In the genomic region with DNA sequence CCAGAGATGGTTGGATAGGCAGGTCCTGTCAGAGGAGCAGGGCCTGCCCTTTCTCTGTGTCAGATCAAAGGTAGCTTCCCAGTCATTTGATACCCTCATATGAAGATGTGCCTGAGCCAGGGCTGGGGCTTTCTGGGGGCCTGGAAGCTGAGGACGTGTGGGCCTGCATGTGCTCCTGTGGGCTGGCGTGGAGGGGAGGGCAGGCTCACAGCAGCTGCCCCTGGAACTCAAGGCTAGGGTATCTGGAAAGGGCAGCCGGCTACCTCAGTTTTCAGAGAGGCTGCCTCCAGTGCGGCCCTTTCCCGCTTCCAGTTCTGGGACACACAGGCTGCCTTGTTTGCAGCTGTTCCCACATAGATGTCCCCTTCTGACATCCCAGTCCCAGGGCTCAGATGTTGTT, we compare ENCODE assay signal across 18 mouse cellular contexts.
DNase-seq lines count a peak whose midpoint lies in the region; ATAC-seq and TF ChIP-seq lines count a peak whose summit lies in the region.
"Had no signal": no experiment of that assay in that cellular context is flagged by ENCODE, and none has a peak within 500 bp of the region (broad histone marks: within the 10 kb centered on the region; RNA-seq: fewer than 3 reads in every experiment).

No protein-coding gene starts in this region.

- peak; percentile 29 for DNase-seq in gastrocnemius, postnatal 14 days
- no peak for DNase-seq in gastrocnemius, postnatal 4 days (ENCODE audit: low spot score in 2 of 2)
- DNase-seq in kidney, postnatal 0 days (ENCODE audit: low spot score), result no peak
- no peak for DNase-seq in kidney, adult 18-20 months
- peak; percentile 49 for DNase-seq in gastrocnemius, postnatal 25 days
- no peak for DNase-seq in thymus, adult 2 months
- no peak for DNase-seq in layer of hippocampus, adult 8-10 months (ENCODE audit: low spot score in 2 of 2)
- DNase-seq: adrenal gland, postnatal 10 days; cerebellum, adult 8-10 months; left cerebral cortex, postnatal 4 days; liver, postnatal 0 days; lung, postnatal 36 days; retina, postnatal 1 day; spleen, adult 18-20 months had no signal

- WGBS in kidney, postnatal 0 days, result 58% methylated on average over 5 of the region's 5 CpGs
- WGBS in limb, embryonic 15.5 days, result 51% methylated on average over 5 of the region's 5 CpGs
- 90% methylated on average over 5 of the region's 5 CpGs for WGBS in thymus, adult 2 months

- intact Hi-C loops in gastrocnemius, postnatal 14 days (cut with DNase I; ENCODE audit: low total_unique reads), result no loop called here

- H3K36me3 ChIP-seq in kidney, postnatal 0 days (ENCODE audit: insufficient read depth, low read length), result no peaks in the 10 kb centered on the region
- no peaks in the 10 kb centered on the region for H3K36me3 ChIP-seq in limb, embryonic 15.5 days
- no peaks in the 10 kb centered on the region for H3K36me3 ChIP-seq in thymus, adult 2 months (ENCODE audit: control insufficient read depth, insufficient read depth, low read length)
- H3K36me3 ChIP-seq: G1E; midbrain, embryonic 15.5 days; neural tube, embryonic 13.5 days had no signal

- H3K27me3 ChIP-seq in kidney, postnatal 0 days (ENCODE audit: insufficient read depth, low read length), result no peaks in the 10 kb centered on the region
- no peaks in the 10 kb centered on the region for H3K27me3 ChIP-seq in limb, embryonic 15.5 days
- no peaks in the 10 kb centered on the region for H3K27me3 ChIP-seq in thymus, adult 2 months (ENCODE audit: control insufficient read depth, insufficient read depth, low read length)
- H3K27me3 ChIP-seq: midbrain, embryonic 15.5 days; neural tube, embryonic 13.5 days had no signal

- H3K27ac ChIP-seq in kidney, postnatal 0 days, result no peak overlapping the region
- H3K27ac ChIP-seq in limb, embryonic 15.5 days, result 0 out of 2 replicates have a peak overlapping the region, but pooled peaks have one; percentile 13
- no peak overlapping the region for H3K27ac ChIP-seq in thymus, adult 2 months (ENCODE audit: control insufficient read depth, insufficient read depth, low read length)
- H3K27ac ChIP-seq: midbrain, embryonic 15.5 days; neural tube, embryonic 13.5 days had no signal

- H3K4me2 ChIP-seq in kidney, postnatal 0 days (ENCODE audit: low read length), result no peak overlapping the region
- no peak overlapping the region for H3K4me2 ChIP-seq in limb, embryonic 15.5 days
- H3K4me2 ChIP-seq: midbrain, embryonic 15.5 days; neural tube, embryonic 13.5 days had no signal

- no peaks in the 10 kb centered on the region for H3K9me3 ChIP-seq in kidney, postnatal 0 days (replicated peaks; ENCODE audit: low read length)
- H3K9me3 ChIP-seq in limb, embryonic 15.5 days, result no peaks in the 10 kb centered on the region
- H3K9me3 ChIP-seq: midbrain, embryonic 15.5 days; neural tube, embryonic 13.5 days had no signal

- H3K4me3 ChIP-seq in kidney, postnatal 0 days (replicated peaks; ENCODE audit: low read depth, low read length), result no peak overlapping the region
- H3K4me3 ChIP-seq in limb, embryonic 15.5 days, result no peak overlapping the region
- H3K4me3 ChIP-seq in thymus, adult 2 months (ENCODE audit: control insufficient read depth, insufficient read depth, low read length), result no peak overlapping the region
- H3K4me3 ChIP-seq: midbrain, embryonic 15.5 days; neural tube, embryonic 13.5 days had no signal

- no peak for ATAC-seq in kidney, postnatal 0 days (replicated peaks; ENCODE audit: low FRiP score, low read depth)
- peak; percentile 46; the same call in 1 of the 2 replicates for ATAC-seq in limb, embryonic 15.5 days (ENCODE audit: insufficient number of reproducible peaks, low FRiP score, low TSS enrichment, low read depth)
- ATAC-seq: liver, postnatal 0 days; midbrain, embryonic 15.5 days had no signal

- no peak for TF ChIP-seq POLR2A in thymus, adult 2 months (IDR thresholded peaks at IDR 0.05; ENCODE audit: control insufficient read depth, extremely low read depth, insufficient read depth, low read length, poor library complexity)

- H3K4me1 ChIP-seq in kidney, postnatal 0 days (replicated peaks; ENCODE audit: insufficient read depth, low read length), result peaks cover 12% of the 10 kb centered on the region; the same call in 1 of the 2 replicates
- H3K4me1 ChIP-seq in limb, embryonic 15.5 days, result peaks cover 47% of the 10 kb centered on the region
- H3K4me1 ChIP-seq in thymus, adult 2 months (replicated peaks; ENCODE audit: control insufficient read depth, insufficient read depth, low read length), result no peaks in the 10 kb centered on the region

- peak overlapping the region; percentile 5; the same call in 1 of the 2 replicates for H3K9ac ChIP-seq in kidney, postnatal 0 days (ENCODE audit: low read depth, low read length)
- H3K9ac ChIP-seq in limb, embryonic 15.5 days, result no peak overlapping the region
- H3K9ac ChIP-seq: liver, postnatal 0 days; midbrain, embryonic 15.5 days; neural tube, embryonic 13.5 days had no signal

- no peak for TF ChIP-seq CTCF in kidney, postnatal 0 days (IDR thresholded peaks at IDR 0.05; ENCODE audit: low read depth)
- no peak for TF ChIP-seq CTCF in thymus, adult 2 months (IDR thresholded peaks at IDR 0.05; ENCODE audit: borderline replicate concordance, control insufficient read depth, extremely low read depth, insufficient read depth, low read length, poor library complexity)

Comparison
In these comparisons a context has a peak if more than half of its experiments do, and no peak if none do; other contexts are left out.
1. DNase-seq: peak in gastrocnemius, postnatal 14 days (single experiment) and gastrocnemius, postnatal 25 days (single experiment); none in gastrocnemius, postnatal 4 days (0 of 2), kidney, postnatal 0 days (single experiment), kidney, adult 18-20 months (single experiment), thymus, adult 2 months (single experiment) and layer of hippocampus, adult 8-10 months (0 of 2).